Mouse (Mus musculus) urinary bladder, postnatal 14 days (tissue): ENCODE results near the gene Atp1a2.

Source experiments
- DNase-seq: peaks from one replicate; pipeline ENCODE4 v3.0.0; 2021; ENCODE audit warnings: low spot score

Atp1a2 gene

DNA sequence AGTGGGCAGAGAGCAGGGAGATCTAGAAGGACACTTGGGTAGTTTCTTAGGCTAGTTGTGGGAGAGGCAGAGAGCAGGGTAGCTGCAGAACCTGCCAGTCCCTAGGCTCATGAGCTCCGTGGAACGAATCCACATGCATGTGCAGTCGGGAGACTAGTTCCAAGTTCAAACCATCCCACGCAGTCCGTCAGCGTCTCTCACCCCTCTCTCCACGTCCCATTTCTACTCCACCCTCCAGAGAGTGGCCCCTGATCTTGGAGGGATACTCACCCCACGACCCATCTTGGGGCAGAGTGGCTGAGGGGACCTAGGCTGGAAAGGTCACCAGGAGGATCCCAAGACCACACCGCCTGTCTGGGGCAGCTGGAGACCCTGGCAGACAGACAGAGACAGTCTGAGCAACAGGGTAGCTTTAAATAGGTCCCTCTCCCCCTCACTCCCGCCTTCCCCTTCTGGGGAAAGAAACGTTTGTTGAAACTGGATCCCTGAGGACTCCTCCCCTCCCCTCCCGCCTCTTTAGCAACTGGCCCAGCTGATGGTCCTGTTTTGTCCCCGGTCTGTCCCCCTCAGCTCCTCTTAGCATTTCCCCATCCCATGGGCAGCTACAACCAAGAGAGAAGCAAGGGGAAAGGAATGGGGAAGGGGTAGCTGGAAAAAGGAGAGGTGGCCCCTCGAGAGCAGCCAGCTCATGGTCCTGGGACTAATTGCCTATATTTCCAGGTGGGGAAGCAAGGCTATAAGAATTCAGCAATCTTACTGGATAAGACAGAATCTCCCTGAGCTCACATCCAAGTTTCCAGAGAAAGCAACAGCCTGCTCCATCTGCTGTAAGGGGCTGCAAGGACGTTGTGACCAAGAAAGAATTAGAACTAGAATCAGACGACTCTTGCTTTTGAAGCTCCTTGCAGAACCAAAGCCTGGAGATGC lies at the start of gene Atp1a2:
TSS of gene Atp1a2 (minus strand) at position 454 of the 927 bp plus-strand sequence.
- DNase-seq = peak; percentile 67

DNA sequence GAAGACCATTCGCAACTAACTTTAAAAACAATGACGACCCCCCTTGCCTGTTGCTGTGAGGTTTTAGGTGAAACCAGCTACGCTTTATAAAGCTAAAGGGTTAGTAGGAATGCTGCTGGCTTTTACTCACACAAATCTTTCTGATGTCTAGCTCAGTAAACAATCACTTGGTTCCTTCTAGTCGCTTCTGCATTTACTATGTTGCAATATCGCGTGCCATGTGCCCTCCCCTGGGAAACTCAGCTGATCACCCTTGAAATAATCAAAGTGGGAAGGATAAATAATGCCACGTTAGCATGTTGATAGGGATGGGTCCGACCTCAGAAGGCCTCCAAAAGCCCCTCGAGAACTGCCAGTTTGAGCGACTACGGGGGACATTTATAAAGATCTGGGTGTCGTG lies 49.5 kb upstream of the Atp1a2 start:
- no peak for DNase-seq

DNA sequence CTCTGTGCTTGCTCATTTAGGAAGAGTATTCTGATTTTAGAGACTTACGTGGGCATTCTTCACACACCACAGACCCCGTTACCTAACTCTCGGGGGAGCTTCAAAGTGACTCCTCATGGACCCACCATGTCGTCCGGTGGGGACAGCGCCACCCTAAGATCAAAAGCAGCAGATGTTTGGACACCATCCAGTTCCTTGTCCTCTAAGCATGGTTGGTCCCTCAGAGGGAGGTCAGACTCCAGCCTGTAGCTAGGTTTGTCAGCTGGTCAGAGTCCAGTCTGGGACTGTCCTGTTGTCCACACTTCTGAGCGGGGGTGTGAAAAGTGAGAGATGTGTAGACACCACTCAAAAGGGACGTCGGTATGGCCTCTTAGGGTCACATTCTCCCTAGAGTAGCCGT lies 48.8 kb upstream of the Atp1a2 start:
- no peak for DNase-seq

DNA sequence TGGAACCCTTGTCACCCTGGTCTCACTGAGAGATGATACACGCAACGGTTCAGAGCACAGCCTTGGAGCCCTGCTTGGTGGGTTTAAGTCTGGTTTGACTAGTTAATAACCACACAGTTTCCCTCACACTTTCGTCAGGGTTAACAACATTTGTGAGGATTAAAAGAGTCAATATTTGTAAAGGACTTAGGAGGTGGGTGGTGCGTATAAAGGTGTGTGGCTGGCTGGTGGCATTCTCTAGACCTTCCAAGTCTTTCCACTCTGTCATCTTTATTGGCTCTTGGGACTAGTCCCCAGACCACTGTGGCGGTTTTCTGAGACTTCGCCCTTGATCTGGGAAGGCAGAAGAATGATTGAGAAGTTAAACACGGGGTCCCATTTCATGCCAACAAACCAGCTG lies 47.0 kb upstream of the Atp1a2 start:
- DNase-seq = no peak

DNA sequence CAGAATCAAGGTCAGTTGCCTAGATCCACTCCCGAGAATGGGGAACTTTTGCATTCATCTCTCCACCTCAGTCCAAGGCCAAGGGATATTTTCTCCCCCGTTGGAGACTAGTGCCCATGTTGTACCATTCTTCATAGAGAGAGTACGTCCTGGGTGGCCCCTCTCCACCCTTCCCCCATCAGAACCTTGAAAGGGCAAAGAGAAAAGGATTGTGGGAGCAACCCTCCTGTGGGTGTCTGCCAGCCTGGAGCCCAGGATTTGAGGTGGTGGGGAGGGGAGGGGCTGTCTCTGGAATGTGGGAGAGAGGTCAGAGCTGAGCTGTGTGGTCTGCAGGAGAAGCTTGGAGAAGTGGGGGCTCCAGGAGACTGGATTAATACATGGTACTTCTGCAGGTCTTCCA lies 46.0 kb upstream of the Atp1a2 start:
- DNase-seq = no peak

DNA sequence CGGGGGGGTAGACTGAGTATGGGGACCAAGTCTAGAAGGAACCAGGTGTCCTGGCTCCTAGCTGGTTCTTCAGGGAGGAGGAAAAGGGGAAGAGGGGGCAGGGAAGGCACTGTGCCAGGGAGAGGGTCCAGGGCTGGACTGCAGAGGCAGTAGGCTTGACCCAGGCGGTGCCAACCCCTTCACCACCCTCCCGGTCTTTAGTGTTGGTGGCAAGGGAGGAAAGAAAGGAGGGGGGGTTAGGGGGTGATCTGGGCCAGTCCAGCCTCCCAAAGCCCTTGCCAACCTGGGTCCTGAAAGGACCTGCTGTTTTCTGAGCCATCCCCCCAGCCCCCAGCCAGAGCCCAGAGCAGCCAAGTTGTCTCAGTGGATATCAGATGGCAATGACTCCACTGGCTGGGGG lies 44.9 kb upstream of the Atp1a2 start:
- no peak for DNase-seq

DNA sequence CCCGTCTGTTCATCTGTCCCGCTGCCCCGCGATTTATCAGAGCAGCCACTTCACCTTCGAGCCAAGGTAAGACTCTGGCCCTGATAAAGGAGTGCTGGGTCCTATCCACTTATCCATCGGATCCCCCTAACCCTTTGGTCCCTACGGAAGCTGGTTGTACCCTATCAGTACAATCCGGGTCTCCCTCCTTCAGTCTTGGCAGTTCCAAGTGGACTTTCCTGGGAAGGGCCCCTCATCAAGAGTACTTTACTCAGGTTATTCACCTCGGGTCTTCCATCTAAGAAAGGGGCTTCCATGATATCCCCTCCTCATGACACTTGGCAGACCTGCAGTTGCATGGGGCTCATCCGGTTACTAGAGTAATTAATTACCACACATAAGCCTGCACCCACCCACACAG lies 43.5 kb upstream of the Atp1a2 start:
- DNase-seq = no peak

DNA sequence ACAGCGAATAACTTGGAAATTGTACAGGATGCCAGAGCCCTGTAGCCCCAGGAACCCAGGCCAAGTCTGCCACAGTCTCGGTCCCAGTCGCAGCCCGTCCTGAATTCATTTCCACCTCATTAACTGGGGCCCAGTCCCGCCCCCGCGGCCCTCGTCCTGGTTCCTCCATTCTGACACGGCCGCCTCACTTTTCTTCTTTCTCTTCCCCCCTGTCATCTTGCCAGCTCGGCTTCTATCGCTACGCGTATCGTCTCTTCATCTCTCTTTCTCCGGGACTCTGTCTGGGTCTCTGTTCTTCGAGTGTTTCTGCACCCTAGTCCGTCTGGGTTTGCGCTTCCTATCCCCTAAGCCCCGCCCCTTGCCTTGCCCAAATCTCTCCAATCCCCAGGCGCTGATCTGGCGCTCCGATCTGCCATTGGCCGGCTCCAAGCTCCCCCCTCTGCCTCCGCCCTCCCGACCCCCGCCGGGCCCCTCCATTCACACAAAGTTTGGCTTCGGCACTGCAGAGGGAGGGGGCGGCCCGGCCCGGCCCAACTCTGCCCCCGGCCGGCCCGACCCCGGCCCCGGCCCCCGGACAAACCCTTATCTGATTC lies 43.0 kb upstream of the Atp1a2 start, which contains the start of gene Kcnj10:
TSS of gene Kcnj10 (plus strand) at position 482 of the 593 bp plus-strand sequence.
- peak; percentile 75 for DNase-seq

DNA sequence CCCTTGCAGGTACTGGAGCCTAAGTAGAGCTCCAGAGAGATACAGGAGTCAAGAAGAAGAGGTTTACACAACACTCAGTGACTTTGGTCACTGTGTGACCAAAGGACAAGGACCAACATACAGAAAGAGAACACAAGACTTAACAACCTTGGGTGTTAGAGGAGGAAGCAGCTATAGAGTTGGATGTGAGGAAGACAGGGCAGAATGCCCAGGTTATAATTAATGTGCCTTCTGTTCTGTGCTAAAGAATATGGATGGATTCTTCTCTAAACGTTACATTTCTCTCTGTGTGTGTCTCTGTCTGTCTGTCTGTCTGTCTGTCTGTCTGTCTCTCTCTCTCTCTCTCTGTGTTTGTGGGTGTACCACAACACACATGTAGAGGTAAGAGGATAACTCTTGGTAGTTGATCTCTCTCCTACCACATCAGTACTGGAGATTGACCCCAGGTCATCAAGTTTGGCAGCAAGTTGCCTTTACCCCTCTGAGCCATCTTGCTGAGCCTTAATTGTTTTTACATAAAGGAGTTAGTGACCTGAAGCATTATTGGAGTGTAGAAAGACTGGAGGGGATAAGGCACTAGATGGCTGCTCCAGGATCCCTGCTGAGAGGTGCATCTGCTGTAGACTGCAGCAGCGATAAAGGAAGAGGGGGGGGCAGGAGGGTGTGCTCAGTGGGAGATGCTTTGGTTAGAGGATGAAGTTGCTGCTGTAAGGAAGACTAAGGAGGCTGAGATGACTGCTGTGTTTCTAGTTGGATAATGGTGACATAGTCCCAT lies 39.7 kb upstream of the Atp1a2 start:
- no peak for DNase-seq

DNA sequence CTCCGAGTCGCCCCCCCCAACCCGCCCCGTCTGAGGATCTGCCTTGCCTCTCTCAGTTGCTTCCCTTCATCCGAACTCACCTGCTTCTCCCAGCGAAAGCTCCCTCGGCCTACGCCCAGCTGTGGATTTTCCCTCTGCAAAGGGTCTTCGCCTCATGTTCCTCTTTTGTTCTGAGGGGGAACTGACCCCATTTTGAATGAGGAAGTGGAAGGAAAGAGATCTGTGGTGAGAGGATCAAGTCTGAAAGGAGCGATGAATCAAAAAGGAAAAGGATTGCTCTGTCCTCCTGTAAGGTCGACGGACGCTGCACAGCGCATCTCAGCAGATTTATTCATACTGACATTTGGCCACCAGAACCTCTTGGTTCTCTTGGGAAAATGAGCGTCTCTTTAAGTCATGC lies 37.9 kb upstream of the Atp1a2 start:
- DNase-seq = no peak

DNA sequence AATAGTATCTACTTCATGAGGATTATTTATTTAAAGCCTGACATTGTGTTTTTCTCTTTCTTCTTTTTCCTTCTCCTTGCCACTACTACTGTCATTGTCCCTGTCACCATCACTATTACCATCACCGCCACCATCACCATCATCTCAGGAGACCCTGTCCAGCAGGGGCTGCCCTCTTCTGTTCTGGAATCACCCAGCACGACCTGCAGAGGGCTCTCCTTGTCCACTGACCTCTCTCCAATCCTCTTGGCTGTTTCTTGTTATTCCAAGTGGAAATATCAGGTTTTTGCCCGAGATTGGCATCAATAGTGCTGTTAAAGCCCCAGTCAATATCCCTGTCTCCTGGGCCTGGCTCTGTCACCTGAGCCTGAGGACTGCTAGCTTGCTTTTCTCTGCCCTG lies 35.6 kb upstream of the Atp1a2 start:
- no peak for DNase-seq

DNA sequence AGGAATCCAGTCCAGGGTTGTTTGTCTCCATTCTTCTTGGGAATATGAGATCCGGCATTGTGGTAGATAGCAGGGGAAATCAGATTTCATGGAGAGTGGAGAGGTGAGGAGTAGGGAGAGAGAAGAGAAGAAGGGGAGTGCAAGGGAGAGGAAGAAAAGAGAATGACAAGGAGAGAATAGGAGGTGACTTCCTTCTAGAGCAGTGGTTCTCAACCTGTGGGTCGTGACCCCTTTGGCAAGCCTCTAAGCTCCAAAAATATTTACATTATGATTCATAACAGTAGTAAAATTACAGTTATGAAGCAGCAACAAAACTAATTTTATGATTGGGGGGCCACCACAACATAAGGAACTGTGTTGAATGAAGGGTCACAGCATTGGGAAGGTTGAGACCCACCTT lies 35.1 kb upstream of the Atp1a2 start:
- no peak for DNase-seq

DNA sequence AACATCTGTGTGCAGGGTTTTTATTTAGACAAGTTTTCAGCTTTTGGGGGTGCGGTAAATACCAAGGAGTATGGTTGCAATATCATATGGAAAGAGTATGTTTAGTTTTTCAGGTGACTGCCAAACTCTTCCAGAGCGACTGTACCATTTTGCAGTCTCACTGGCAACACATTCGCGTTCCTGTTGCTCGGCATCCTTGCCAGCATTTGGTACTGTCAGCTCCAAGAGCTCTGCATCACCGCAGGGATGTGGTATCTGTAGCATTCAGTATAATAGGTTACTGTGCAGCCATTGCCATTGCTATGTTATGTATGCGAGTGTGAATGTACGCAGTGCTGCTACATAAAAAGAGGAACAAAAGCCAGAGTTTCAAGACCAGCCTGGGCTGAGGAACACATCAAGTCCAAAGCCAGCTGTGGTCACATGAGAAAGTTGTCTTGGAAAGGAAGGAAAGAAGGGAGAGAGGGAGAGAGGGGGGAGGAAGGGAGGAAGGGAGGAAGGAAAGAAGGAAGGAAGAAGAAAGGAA lies 33.6 kb upstream of the Atp1a2 start:
- DNase-seq = no peak

DNA sequence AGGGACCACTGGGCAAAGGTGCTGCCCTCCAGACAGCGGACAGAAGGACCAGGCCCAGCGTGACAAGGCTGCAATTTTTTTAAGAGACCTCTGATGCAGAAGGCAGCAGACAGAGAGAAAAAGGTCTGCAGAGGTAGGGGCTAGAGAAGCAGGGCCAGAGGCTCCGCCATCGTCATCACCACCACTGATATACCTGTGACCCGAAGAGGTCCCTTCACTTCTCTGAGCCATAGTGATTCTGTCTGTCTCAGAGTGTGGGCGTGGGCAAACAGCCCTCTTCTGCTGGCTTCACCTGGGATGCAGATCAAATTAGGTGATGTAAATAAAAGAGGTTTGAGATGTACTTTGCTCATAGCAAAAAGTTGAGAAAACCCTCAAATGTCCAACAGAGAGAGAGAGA lies 31.8 kb upstream of the Atp1a2 start:
- no peak for DNase-seq

DNA sequence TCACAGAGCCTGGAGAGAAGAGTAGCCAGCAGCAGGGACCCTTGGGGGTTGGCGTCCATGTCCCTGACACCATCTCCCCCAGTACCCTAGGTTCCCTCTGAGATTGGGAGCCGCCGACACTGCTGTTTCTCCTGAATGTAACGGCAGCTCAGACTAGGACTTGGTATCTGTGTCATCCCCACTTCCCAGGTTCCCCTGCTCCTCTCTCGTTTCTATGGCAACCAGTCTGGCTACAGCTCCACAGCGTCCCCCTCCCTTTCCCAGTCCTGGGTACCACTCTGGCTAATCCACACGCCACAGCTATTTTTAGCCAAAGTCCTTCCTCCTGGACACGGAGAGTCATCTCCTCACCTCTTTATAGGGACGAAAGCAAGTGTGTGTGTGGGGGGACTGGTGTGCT lies 31.3 kb upstream of the Atp1a2 start, which contains the start of gene Kcnj9:
TSS of gene Kcnj9 (minus strand) at position 188 of the 400 bp plus-strand sequence.
- no peak for DNase-seq

DNA sequence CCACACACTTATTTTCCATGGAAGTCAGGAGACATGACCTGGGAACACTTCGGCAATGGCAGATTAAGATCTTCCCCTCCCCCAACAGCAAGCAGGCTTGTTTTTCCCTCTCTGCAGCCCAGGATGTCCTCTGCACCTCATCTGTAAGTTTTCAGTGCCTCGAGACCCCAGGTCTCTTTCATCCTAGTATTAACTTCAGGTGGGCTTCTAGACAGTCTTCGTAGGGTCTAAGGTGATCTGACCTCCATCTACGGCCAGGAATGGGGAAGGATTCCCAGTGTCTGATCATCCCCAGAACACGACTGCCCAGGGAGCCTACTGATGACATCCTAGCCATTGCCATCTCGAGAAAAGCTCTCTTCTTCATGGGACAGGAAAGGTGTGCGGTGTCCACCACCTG lies 30.6 kb upstream of the Atp1a2 start:
- no peak for DNase-seq

DNA sequence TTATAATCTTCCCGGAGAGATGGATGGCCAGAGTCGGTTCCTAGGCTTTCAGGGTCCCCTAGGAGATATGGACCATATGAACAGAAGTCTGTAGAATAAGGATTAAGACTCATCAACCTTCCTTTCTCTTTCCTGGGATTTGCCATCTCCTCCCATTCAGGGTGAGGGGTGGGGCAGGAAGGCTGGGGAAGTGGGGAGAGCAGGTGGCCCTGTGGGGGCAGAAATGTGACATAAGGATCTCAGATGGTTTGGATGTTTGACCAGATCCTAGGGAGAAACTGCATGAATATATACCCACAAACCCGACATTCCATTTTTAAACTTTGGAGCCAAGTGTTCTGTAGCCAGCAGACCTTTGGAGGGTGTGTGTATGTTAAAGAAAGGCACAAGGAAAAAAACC lies 30.2 kb upstream of the Atp1a2 start:
- DNase-seq = no peak

DNA sequence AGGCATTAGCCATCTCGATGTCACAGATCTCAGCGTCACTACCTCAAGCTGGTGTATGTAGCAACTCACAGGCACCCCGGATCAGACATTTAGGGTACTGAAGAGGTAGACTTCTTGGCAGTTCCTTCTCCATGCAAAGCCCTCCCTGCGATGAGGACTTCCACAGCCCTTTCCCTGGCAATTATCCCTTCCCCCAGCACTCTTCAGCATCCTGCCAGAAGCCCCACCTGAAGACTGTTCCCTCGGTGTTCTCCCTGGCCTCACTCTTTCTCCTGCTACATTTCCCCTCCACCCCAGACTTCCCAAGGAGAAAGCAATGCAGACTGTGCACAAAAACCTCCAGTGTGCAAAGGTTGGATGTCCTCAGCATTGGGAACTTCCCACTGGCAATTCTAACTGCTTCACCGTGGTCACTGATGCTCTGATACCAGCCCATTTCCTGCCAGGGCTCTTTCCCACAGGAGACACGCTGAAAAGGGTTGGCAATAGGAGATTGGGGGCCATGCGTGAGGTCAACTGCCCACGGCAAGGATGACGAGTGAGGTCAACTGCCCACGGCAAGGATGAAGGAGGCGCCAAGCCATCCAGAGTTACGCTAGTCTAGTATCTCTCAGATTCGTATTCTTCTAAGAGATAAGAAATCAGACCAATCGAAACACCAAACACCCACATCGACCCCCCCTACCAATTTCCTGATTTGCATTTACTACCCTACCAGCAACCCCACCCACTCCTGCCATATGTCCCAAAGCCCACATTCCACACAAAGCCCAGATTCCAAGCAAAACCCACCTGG lies 29.5 kb upstream of the Atp1a2 start:
- no peak for DNase-seq

DNA sequence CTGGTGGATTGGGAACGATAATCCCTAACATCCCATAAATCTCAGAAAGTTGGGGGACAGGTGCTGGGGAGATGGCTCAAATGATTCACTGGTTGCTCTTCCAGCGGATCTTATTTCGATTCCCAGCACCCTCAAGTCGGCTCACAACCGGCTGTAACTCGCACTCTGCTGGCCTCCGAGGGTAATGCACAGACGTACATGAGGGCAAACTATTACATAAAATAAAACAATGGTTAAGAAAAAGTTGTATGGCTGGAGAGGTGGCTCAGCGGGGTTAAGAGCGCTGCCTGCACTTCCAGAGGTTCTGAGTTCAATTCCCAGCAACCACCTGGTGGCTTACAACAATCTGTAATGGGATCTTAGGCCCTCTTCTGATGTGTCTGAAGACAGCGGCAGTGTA lies 28.8 kb upstream of the Atp1a2 start:
- DNase-seq = no peak

DNA sequence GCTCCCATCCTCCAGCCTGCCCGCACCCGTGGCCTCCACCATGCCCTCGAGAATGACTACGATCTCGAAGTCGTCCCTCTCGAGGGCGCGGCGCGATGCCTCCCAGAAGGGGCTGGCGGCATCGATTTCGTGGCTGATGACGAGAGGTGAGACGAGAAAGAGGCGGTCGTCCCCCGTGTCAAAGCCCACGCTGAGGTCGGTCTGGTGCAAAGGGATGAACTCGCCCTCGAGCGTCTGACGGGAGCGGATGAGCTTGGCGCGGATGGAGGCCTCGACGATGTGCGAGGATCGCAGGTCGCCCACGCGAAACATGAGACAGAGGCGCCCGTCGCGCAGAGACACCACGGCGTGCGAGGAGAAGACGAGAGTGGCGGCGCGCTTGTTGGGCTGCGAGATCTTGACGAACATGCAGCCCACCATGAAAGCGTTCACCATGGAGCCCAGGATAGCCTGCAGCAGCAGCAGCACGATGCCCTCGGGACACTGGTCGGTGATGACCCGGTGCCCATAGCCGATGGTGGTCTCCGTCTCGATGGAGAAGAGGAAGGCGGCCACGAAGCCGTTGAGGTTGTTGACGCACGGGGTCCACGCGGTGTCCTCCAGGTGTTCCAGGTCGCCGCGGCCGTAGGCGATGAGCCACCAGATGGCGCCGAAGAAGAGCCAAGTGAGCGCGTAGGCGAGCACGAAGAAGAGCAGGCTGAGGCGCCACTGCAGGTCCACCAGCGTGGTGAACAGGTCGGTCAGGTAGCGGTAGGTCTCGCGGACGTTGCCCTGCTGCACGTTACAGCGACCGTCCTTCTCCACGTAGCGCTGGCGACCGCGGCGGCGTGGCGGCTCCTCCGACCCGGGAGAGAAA lies 28.0 kb upstream of the Atp1a2 start:
- peak; percentile 83 for DNase-seq

DNA sequence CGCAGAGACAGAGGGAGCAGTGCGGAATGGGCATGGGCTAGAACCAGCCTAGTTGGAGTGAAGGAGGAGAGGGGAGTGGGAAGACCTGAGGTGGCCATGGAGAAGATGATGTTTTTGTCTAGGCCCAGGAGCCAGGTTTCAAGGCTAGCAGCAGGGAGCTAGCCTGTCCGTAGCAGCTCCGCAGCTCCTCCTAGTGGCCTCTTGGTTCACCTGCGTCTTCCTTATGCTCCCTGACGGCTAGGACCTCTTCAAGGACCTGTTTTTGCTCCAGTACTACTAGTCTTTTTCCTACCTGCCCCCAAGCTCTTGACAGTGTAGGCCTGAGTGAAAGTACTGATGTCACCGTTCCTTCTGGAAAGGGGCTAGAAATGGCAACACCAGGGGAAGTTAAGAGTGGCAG lies 26.9 kb upstream of the Atp1a2 start:
- peak; percentile 80 for DNase-seq
